In genomic region chr10:127936747-127937409, GRCm38 (mm10) we compare ENCODE assay signal across 17 mouse cellular contexts. TPM values are rescaled to one million over a fixed set of nuclear protein-coding genes. Genes with fewer than 3 reads are reported as not detected.
DNase-seq lines count a peak whose midpoint lies in the region; ATAC-seq and TF ChIP-seq lines count a peak whose summit lies in the region.
"Had no signal": no experiment of that assay in that cellular context is flagged by ENCODE, and none has a peak within 500 bp of the region (broad histone marks: within the 10 kb centered on the region; RNA-seq: fewer than 3 reads in every experiment).

No protein-coding gene starts in this region.

- peak; percentile 83 for ATAC-seq in liver, postnatal 0 days
- ATAC-seq: activated CD4-positive, CD25-positive, alpha-beta regulatory T cell, adult 4 months had no signal

- H3K4me2 ChIP-seq in liver, postnatal 0 days (ENCODE audit: low read depth, low read length): peak overlapping the region; percentile 1; the same call in 1 of the 2 replicates
- H3K4me2 ChIP-seq: embryonic facial prominence, embryonic 13.5 days; forebrain, embryonic 12.5 days; lung, embryonic 15.5 days had no signal

- no peak for TF ChIP-seq POLR2A in MEL (IDR thresholded peaks at IDR 0.05; ENCODE audit: control insufficient read depth in 1 of 2, insufficient read depth in 1 of 2, low read depth in 1 of 2, low read length in 2 of 2, poor library complexity in 1 of 2)

- TF ChIP-seq RAD21 in MEL (IDR thresholded peaks at IDR 0.05; ENCODE audit: low read depth, low read length): no peak

- H3K9ac ChIP-seq in MEL (ENCODE audit: control insufficient read depth, low read depth, low read length, poor library complexity, severe bottlenecking): peak overlapping the region; percentile 51
- no peak overlapping the region for H3K9ac ChIP-seq in liver, postnatal 0 days (replicated peaks)
- H3K9ac ChIP-seq: embryonic facial prominence, embryonic 13.5 days; forebrain, embryonic 12.5 days; lung, embryonic 15.5 days had no signal

- DNase-seq in layer of hippocampus, adult 2 months (ENCODE audit: low spot score in 2 of 2): no peak
- no peak for DNase-seq in layer of hippocampus, postnatal 36 days
- DNase-seq in MEL (ENCODE audit: low read depth, low spot score) (peak; percentile 17), R1 (ENCODE audit: low read depth, low spot score) (peak; percentile 42)
- DNase-seq in liver, postnatal 0 days: no peak
- no peak for DNase-seq in retina, embryonic 14.5 days (ENCODE audit: low spot score)
- no peak for DNase-seq in spleen, postnatal 4 days (ENCODE audit: low spot score in 2 of 2)
- no peak for DNase-seq in thymus, postnatal 36 days

- peaks cover 0 to 2% of the 10 kb centered on the region in 2 experiments; a peak in 1 of 4 replicates for H3K27me3 ChIP-seq in MEL (ENCODE audit: control insufficient read depth in 1 of 2, insufficient read depth in 2 of 2, low read length in 2 of 2)
- no peaks in the 10 kb centered on the region for H3K27me3 ChIP-seq in liver, postnatal 0 days (ENCODE audit: insufficient read depth, low read length)
- H3K27me3 ChIP-seq: embryonic facial prominence, embryonic 13.5 days; forebrain, embryonic 12.5 days; lung, embryonic 15.5 days had no signal

- peaks cover 0 to 3% of the 10 kb centered on the region in 2 experiments; a peak in 1 of 4 replicates for H3K36me3 ChIP-seq in MEL (ENCODE audit: control insufficient read depth in 1 of 2, insufficient read depth in 2 of 2, low read length in 2 of 2)
- no peaks in the 10 kb centered on the region for H3K36me3 ChIP-seq in liver, postnatal 0 days (replicated peaks; ENCODE audit: insufficient read depth, low read length)
- H3K36me3 ChIP-seq: embryonic facial prominence, embryonic 13.5 days; forebrain, embryonic 12.5 days; hindbrain, embryonic 10.5 days; lung, embryonic 15.5 days had no signal

- H3K79me2 ChIP-seq in MEL (ENCODE audit: control insufficient read depth, insufficient read depth, low read length, poor library complexity): no peaks in the 10 kb centered on the region

- peak overlapping the region; percentile 12 for H3K27ac ChIP-seq in layer of hippocampus, adult 2 months
- H3K27ac ChIP-seq in MEL (ENCODE audit: control insufficient read depth, low read depth, low read length): no peak overlapping the region
- peak overlapping the region; percentile 78 for H3K27ac ChIP-seq in liver, postnatal 0 days (ENCODE audit: low read depth)
- H3K27ac ChIP-seq: embryonic facial prominence, embryonic 13.5 days; forebrain, embryonic 12.5 days; hindbrain, embryonic 10.5 days; lung, embryonic 15.5 days had no signal

- WGBS in liver, postnatal 0 days (ENCODE audit: insufficient replicate concordance): 53% methylated on average over 19 of the region's 19 CpGs

- H3K9me3 ChIP-seq in MEL (replicated peaks; ENCODE audit: insufficient read depth, low read length): no peaks in the 10 kb centered on the region
- no peaks in the 10 kb centered on the region for H3K9me3 ChIP-seq in liver, postnatal 0 days (ENCODE audit: low read length)
- H3K9me3 ChIP-seq: embryonic facial prominence, embryonic 13.5 days; forebrain, embryonic 12.5 days; lung, embryonic 15.5 days had no signal

- TF ChIP-seq EP300 in MEL (IDR thresholded peaks at IDR 0.05; ENCODE audit: low read depth in 1 of 2, low read length in 2 of 2): no peak
- peak; percentile 83 for TF ChIP-seq EP300 in liver, postnatal 0 days (IDR thresholded peaks at IDR 0.05; ENCODE audit: low read depth)

- no peak for TF ChIP-seq CTCF in layer of hippocampus, adult 2 months (conservative IDR thresholded peaks at IDR 0.05)
- TF ChIP-seq CTCF in MEL (IDR thresholded peaks at IDR 0.05 in 2 of 3, conservative IDR thresholded peaks at IDR 0.05 in 1 of 3; ENCODE audit: control insufficient read depth in 1 of 3, insufficient read depth in 1 of 3, low read depth in 2 of 3, low read length in 3 of 3, poor library complexity in 1 of 3, severe bottlenecking in 1 of 3): no peak
- TF ChIP-seq CTCF in liver, postnatal 0 days (IDR thresholded peaks at IDR 0.05; ENCODE audit: low read depth): no peak

- H3K4me3 ChIP-seq in layer of hippocampus, adult 2 months: no peak overlapping the region
- H3K4me3 ChIP-seq in MEL (ENCODE audit: control insufficient read depth in 1 of 2, insufficient read depth in 1 of 2, low read depth in 2 of 2, low read length in 2 of 2): peak overlapping the region; percentile 14 to 65; a peak in 3 of 4 replicates
- no peak overlapping the region for H3K4me3 ChIP-seq in liver, postnatal 0 days (ENCODE audit: low read depth, low read length)
- H3K4me3 ChIP-seq: embryonic facial prominence, embryonic 13.5 days; forebrain, embryonic 12.5 days; hindbrain, embryonic 10.5 days; lung, embryonic 15.5 days had no signal

- peaks cover 0 to 7% of the 10 kb centered on the region in 2 experiments; a peak in 1 of 4 replicates for H3K4me1 ChIP-seq in MEL (ENCODE audit: control insufficient read depth in 1 of 2, insufficient read depth in 2 of 2, low read length in 2 of 2)
- peaks cover 5% of the 10 kb centered on the region for H3K4me1 ChIP-seq in liver, postnatal 0 days (ENCODE audit: insufficient read depth)
- H3K4me1 ChIP-seq: embryonic facial prominence, embryonic 13.5 days; forebrain, embryonic 12.5 days; hindbrain, embryonic 10.5 days had no signal

TF ChIP-seq in MEL, 35 proteins besides CTCF, POLR2A, EP300 and RAD21:
- TF ChIP-seq JUND (IDR thresholded peaks at IDR 0.05; ENCODE audit: low read depth, low read length): no peak
- no peak for TF ChIP-seq CHD1 (IDR thresholded peaks at IDR 0.05; ENCODE audit: low read depth, low read length)
- no peak for TF ChIP-seq GABPA (IDR thresholded peaks at IDR 0.05; ENCODE audit: low read depth, low read length)
- TF ChIP-seq USF2 (IDR thresholded peaks at IDR 0.05; ENCODE audit: borderline replicate concordance in 1 of 2, insufficient read depth in 1 of 2, low read depth in 1 of 2, low read length in 2 of 2): no peak
- TF ChIP-seq POLR2AphosphoS5 (IDR thresholded peaks at IDR 0.05; ENCODE audit: borderline replicate concordance, low read depth, low read length): no peak
- TF ChIP-seq USF1 (IDR thresholded peaks at IDR 0.05; ENCODE audit: low read depth, low read length): no peak
- no peak for TF ChIP-seq SIN3A (IDR thresholded peaks at IDR 0.05; ENCODE audit: low read length)
- TF ChIP-seq ETS1 (IDR thresholded peaks at IDR 0.05; ENCODE audit: low read depth, low read length): no peak
- TF ChIP-seq ZC3H11A (IDR thresholded peaks at IDR 0.05; ENCODE audit: low read depth, low read length): no peak

RNA-seq across cellular contexts. Expression of gene Sdr9c7, which starts 38.6 kb away (rescaled TPM):
- total RNA-seq in layer of hippocampus, adult 2 months (2021): under 1 TPM in 1 of 2 experiments, not detected in 1; 0.12 TPM
- not detected for total RNA-seq in layer of hippocampus, postnatal 36 days (2021)
- total RNA-seq in MEL (2012; rRNA removed): not detected in 2 replicates
- not detected for polyA plus RNA-seq in MEL (2012; ENCODE audit: insufficient read depth in 1 of 2, insufficient read length in 2 of 2, low read depth in 1 of 2, low replicate concordance in 2 of 2, missing spikeins in 1 of 2)
- 0.05 TPM in 2 replicates for polyA plus RNA-seq in liver, postnatal 0 days (2015; fragmentation: Nextera tagmentation; extraction: Ambion mirVana)
- total RNA-seq: gastrocnemius, postnatal 36 days; left cerebral cortex, postnatal 10 days had no signal
- polyA plus RNA-seq: activated CD4-positive, CD25-positive, alpha-beta regulatory T cell, adult 4 months; brain, embryonic 14.5 days; forebrain, embryonic 12.5 days; hindbrain, embryonic 10.5 days; lung, embryonic 15.5 days had no signal

RNA-seq across cellular contexts. Expression of gene Rdh7, which starts 48.3 kb away (rescaled TPM):
- total RNA-seq in layer of hippocampus, adult 2 months (2021): not detected
- not detected for total RNA-seq in layer of hippocampus, postnatal 36 days (2021)
- total RNA-seq in MEL (2012; rRNA removed): not detected in 2 replicates
- polyA plus RNA-seq in MEL (2012; ENCODE audit: insufficient read depth in 1 of 2, insufficient read length in 2 of 2, low read depth in 1 of 2, low replicate concordance in 2 of 2, missing spikeins in 1 of 2): not detected
- polyA plus RNA-seq in liver, postnatal 0 days (2015; fragmentation: Nextera tagmentation; extraction: Ambion mirVana): 345 and 356 TPM in 2 replicates
- total RNA-seq: gastrocnemius, postnatal 36 days; left cerebral cortex, postnatal 10 days had no signal
- polyA plus RNA-seq: activated CD4-positive, CD25-positive, alpha-beta regulatory T cell, adult 4 months; brain, embryonic 14.5 days; embryonic facial prominence, embryonic 13.5 days; forebrain, embryonic 12.5 days; hindbrain, embryonic 10.5 days; lung, embryonic 15.5 days; thymus, postnatal 0 days had no signal

Comparison
In these comparisons a context has a peak if more than half of its experiments do, and no peak if none do; other contexts are left out.
1. DNase-seq: peak in MEL (single experiment) and R1 (single experiment); none in layer of hippocampus, adult 2 months (0 of 2), layer of hippocampus, postnatal 36 days (0 of 2), liver, postnatal 0 days (single experiment), retina, embryonic 14.5 days (single experiment), spleen, postnatal 4 days (0 of 2) and thymus, postnatal 36 days (0 of 2).
2. H3K4me3 ChIP-seq: peak in MEL (2 of 2); none in layer of hippocampus, adult 2 months (single experiment) and liver, postnatal 0 days (single experiment).